Mouse (Mus musculus) natural killer cell, adult 2 months (primary cell): ENCODE results near the gene Slc25a18.
"Not testable (repeated sequence)": the region's sequence is repeated elsewhere in the genome, so short reads cannot be mapped to it uniquely, and the experiment has no call there.

Experiments
- DNase-seq, 2 experiments: peaks; one replicate each; pipeline ENCODE4 v3.0.0; 2022; ENCODE audit warnings: low spot score in 2 of 2

The Slc25a18 gene

DNA sequence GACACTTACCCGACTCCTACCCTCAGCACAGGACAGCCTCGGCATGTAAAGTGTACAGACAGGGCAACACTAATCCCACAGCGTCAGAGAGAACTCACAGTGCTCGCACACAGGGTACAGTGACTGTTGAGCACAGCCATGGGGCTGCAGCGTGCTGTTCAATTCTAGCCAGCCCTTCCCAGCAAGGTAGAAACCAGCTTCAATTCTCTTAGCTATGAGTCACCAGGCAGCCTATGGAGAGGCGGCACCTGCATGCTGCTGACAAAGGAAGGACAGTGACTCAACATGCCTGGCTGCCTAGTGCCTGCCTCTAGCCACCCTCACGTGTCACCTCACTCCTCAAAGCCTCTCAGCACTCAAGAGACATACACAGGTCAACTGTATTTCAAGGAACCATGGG lies 24.6 kb downstream of the Slc25a18 start:
- no peak for DNase-seq

DNA sequence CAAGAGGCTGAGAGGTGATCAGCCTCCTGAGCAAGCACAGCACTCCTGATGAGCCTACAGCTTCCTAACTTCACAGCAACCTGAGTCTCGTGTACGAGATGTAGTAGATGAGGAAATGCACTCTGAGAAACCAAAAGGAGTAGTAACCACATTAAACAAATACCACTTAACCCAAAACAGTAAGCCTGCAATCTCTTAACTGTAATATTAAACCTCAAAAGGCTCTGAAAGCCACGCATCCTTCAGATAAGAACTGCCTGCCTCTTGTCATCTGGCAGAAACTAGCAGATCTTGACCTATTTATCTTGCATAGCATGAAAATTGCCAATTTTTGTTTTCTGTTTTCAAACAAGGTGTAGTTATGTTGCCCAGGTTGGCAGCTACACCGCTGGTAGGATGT lies 25.5 kb downstream of the Slc25a18 start:
- no peak for DNase-seq

DNA sequence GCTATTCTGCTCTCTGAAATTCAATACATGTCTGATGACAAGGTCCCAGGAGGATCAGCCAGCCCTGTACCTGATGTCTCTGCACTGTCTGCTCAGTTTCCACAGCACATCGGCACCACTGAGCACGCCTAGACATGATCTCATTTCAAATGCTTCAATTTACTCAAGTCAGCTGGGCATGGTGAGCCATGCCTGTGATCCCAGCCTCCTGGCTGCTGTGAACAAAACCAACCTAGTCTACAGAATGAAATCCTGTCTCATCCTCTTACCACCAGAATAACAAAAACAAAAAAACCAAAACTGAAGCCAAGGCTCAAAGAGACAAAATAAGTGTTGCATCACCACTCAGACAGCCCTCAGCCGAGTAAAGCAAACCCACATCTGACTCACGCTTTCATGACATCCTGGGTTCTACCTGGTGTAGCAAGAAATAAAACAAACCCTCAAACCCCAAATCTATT lies 26.2 kb downstream of the Slc25a18 start:
- peak in 1 of 2 experiments; percentile 8 for DNase-seq

DNA sequence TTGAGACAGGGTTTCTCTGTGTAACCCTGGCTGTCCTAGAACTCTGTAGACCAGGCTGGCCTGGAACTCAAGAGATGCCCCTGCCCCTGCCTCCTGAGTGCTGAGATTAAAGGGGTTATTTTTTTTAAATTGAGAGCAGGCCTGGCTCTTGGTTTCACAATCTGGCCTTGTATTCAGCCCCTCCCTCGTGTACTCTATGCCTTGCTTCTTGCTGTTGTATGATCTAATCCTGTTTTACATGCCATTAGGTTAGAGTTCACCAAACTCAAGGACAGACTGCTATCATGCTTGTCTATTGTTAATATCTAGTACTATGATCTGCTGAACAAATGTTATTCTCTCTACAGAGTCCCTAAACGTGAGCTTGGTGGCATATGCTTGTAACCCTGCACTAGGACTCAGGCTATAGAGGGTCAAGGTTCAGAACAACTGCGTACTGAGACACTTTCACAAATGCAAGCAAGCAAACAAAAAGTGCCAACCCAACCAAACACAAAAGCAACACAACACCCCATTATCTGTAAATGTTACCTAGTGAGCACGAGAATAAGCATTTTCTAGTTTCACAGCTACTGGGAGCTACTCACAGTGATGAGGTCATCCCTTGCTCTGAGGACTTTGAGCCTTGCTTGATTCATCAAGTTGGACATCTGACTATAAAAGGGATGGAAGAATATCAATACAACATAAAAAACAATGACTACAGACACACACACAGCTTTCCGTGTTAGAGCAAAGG lies 33.8 kb downstream of the Slc25a18 start:
- DNase-seq, result no peak

DNA sequence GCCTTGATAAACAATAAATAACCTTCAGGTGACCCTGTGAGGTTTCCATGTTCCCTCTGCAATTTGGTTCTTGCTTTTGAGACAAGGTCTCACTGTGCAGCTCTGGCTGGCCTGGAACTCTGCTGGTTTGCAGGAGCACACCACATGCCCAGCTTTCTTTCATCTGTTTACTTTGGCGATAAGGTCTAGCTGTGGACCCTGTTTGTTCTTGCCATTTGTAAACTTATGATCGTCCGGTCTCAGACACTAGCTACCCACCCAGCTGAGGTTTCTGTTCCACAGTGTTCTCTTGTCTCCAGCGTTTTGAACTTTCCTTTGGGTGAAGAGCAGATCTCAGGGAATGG lies 34.3 kb downstream of the Slc25a18 start:
- no peak for DNase-seq

DNA sequence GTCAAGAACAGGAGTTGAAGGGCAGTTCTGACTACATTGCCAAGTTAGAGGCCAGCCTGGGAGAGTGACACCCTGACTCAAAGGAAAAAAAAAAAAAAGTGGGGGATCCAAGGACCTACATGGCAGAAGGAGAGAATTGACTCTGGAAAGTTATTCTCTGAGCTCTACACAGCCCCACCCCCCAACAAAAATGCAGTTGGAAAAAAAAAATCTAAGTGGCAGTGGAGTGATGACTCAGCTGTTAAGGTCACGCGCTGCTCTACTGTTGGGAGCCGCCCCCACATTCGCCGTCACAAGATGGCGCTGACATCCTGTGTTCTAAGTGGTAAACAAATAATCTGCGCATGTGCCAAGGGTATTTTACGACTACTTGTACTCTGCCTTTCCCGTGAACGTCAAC lies 38.6 kb downstream of the Slc25a18 start:
- not testable (repeated sequence) for DNase-seq

DNA sequence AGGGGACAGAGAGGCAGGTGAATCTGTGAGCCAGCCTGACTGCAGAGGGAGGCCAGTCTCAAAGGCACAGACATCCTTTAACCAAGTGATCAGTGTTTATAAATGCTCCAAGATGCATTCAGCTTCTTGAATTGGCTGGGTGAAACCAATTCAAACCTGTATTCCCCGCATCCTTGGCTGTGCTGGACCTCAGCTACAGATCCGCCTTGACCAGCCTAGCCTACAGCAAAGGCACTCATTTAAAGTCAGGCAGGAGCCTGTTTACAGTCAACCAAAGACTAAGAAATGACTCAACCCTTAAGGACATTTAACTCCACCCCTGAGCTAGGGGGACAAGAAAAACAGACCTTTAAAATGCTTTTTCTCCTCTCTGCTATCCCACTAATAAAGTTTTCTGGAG lies 45.9 kb downstream of the Slc25a18 start:
- DNase-seq, result no peak

DNA sequence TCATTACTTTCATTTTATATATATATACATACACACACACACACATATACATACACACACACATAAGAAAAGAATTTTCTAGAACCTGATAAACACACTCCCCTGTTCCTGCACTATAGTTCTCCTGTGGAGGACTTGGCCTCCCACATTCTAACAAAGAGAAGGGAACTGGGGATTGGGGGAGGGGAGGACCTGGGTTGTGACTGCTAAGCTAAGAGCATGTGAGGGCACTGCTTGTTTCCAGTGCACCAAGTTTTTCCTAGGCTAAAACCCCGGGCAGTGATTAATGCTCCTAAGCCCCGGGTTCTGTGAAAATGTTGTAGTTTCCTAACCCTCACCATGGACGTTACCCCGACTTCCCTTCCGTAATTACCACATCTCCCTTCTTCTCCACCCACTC lies 46.8 kb downstream of the Slc25a18 start:
- DNase-seq, result no peak

DNA sequence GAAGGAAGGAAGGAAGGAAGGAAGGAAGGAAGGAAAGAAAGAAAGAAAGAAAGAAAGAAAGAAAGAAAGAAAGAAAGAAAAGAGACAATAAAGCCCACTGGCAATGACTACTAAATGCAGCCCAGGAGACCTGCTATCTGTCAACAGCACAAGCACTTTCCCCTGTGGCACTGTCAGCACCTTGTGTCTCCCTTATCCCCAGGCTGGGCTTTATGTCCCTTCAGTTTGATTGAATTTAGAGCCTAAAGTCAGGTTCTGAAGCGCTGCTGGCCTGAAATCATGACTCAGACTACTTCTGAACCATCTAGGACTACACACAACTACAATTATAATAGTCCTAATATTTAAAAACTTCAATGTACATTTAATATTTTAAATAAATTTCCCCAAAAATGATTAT lies 47.6 kb downstream of the Slc25a18 start:
- DNase-seq, result no peak

DNA sequence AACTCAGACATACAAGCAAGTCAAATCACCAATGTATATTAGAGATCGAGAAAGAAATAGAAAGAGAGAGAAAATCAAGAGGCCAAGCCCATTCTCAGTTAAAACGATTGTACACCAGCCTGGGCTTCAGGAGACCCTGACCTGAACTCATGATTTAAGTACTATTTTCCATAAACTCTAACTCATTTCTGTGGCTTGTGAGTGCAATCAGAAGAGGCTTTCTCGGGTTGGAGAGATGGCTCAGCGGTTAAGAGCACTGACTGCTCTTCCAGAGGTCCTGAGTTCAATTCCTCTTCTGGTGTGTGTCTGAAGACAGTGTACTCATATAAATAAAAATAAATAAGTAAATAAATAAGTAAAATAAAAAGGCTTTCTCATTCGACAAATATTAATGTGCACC lies 48.3 kb downstream of the Slc25a18 start:
- no peak for DNase-seq

DNA sequence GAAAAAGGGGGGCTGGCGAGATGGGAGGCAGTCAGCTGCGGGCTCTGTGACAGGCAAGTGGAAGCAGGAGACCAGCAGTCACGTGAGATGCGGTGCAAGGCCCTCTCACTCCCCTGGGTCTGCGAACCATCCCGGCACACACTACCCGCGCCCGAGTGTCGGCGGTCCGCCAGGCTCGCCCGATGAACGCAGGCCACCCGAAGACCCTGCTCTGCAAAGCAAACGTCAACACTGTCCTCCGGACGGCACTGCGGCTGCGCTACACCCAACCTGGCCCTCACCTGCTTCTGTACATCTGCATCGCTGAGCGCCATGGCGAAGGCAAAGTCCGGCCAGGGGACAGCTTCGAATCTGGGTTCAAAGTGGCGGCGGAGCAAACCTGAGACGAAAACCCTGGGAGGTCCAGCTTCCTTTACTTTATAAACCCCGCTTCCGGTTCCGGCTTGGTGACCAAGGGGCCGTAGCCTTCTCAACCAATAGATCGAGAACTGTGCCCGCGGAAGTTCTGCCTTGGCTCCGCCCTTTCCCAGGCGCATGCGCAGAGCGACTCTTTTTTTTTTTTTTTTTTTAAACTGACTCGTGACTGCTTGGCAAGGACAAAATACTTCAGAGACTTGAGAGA lies 49.0 kb downstream of the Slc25a18 start, which contains the start of gene Atp6v1e1:
TSS of gene Atp6v1e1 (minus strand) at position 487 of the 622 bp plus-strand sequence.
- DNase-seq, result peak; percentile 93 to 94

DNA sequence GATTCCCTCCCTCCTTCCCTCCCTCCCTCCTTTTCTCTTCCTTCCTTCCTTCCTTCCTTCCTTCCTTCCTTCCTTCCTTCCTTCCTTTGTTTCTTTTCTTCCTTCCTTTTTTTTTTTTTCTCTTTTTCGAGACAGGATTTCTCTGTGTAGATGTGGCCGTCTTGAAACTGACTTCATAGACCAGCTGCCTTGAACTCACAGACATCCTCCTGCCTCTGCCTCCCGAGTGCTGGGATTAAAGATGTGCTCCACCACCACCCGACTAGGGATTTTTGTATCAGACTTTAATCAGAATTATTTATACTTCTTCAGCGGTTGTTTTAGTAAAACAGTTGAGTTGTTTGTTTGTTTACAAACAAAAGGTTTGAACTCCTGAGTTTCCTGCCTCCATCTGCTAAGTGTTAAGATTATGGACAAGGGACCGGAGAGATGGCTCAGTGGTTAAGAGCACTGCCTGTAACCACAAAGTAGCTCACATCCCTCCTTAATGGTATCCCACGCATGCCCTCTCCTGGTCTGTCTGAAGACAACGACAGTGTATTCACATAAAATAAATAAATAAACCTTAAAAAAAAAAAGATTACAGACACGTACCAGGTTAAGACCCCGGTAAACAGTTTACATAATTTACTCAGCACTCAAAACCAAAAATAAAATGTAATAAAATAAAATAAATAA lies 49.7 kb downstream of the Slc25a18 start:
- peak in 1 of 2 experiments; percentile 19 for DNase-seq

DNA sequence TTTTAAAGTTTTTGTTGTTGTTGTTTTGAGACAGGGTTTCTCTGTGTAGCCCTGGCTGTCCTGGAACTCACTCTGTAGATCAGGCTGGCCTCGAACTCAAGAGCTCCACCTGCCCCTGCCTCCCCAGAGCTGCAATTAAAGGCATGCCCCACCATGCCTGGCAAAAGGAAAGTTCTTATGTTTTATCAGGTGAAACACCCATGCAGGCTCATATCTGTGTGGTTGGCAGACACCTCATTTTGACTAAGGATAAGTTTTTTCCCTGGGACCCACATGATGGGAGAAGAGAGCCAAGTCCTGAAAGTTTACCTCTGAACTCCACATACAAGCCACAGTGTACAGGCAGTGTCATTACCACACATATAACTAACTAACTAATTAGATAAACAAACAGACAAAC lies 56.7 kb downstream of the Slc25a18 start:
- no peak for DNase-seq

DNA sequence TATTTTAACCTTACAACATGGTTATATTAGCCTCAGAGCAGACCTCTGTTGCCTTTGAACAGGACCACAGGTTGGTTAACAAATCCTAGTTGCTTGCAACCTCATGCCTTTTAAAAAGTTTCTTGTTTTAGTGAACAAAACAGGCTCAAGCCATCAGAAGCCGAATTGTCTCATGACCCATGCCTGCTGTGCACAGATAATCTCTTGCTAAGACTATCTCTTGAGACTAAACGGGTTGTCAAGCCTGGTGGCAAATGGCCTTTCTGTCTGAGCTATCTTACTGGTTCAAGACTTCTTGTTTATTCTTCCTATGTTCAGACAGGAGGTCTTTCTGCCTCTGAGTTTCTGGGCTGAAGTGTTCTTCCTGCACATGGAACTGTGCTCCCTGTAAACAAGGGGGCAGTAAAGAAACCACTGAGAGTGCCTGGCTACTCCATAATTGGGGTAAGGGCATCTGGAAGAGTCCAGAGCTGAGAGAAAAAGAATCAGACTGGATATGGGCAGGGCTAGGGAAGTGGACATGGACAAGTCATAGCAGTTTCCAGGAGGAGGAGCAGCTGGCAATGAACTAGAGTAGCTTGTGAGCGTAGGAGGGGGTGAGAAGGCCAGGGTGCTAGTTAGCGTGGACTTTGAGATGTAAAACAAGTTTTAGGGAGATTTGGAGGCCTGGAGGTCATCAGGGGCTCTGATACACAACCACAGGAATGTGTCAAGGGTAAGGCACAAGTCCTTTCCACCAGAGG lies 57.7 kb downstream of the Slc25a18 start:
- no peak for DNase-seq

DNA sequence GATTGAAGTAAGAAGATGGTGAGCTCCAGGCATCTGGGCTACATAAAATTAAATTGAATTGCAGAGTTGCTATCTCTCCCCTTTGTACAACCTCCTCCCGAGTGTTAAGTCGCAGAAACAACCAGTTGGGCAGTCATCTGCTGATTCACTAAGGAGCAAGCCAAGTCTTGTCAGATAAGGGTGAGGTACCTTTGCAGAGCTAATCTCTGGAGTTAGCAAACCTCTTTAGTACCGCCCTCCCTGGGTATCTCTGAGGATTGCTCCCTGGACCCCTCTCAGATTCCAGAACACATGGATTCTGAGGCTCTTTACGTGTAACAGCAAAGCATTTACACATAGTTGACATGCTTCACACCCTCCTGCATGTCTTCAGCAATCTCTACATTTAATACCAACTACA lies 58.7 kb downstream of the Slc25a18 start:
- DNase-seq, result no peak

DNA sequence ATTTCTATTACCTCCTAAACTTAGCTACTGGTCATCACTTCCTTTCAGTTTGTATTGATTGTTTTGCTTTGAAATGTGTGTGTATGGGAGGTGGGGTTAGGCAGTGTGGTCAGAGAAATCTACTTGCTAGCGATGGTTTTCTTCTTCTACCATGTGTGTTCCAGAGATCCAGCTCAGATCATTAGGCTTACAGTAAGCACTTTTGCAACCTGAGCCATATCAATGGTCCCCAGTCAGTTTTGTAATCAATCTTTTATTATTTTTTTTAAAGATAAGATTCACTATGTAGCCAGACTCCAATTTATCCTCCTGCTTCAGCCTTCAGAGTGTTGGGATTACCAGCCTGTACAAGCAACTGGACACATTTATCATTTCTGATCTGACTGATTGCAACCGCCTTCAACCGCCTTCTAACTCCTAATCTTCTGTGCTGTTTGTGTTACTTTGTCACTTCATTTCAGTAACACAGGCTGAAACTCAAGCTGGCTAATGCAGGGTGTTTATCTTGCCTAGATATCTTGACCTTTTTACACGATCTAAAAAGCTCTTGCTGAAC lies 61.5 kb downstream of the Slc25a18 start:
- no peak for DNase-seq

DNA sequence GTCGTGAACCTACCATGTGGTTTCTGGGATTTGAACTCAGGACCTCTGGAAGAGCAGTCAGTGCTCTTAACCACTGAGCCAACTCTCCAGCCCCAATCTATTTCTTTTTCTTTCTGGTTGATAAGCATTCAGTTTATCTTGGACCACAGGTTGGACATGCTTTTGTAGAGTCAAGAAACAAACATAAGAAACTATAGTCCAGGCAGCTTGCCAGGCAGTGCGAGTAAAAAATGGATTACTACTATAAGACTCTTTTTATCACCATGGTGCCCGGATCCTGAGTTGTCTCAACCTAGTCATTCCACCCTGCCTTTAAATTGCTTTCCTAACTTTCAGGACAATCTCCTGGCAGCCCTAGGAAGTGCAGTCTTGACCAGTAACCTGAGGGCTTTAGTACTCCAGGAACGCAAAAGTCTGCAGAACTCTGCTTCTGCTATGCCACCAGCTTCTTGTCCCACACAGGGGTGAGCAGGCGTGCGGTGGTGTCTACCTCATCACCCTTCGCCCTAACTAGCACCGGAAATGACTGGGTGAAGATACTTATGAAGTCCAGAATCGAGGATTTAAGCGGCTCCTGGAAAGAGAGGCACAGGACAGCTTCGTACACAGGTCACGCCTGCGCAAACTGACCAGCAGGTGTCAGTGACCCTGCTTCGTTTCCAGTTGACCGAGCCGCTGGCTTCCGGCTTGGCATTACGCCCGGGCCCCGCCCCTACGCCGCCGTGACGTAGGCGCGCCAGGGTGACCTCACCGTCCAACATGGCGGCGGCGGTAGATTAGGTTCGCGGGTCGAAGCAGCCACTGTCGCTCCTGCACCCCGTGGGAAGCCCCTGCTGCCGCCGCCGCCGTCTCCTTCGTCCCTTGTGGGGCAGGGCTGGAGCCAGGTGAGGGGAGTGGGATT lies 62.3 kb downstream of the Slc25a18 start, which contains the start of gene Bcl2l13:
TSS of gene Bcl2l13 (plus strand) at position 739 of the 901 bp plus-strand sequence.
- peak; percentile 97 to 98 for DNase-seq

DNA sequence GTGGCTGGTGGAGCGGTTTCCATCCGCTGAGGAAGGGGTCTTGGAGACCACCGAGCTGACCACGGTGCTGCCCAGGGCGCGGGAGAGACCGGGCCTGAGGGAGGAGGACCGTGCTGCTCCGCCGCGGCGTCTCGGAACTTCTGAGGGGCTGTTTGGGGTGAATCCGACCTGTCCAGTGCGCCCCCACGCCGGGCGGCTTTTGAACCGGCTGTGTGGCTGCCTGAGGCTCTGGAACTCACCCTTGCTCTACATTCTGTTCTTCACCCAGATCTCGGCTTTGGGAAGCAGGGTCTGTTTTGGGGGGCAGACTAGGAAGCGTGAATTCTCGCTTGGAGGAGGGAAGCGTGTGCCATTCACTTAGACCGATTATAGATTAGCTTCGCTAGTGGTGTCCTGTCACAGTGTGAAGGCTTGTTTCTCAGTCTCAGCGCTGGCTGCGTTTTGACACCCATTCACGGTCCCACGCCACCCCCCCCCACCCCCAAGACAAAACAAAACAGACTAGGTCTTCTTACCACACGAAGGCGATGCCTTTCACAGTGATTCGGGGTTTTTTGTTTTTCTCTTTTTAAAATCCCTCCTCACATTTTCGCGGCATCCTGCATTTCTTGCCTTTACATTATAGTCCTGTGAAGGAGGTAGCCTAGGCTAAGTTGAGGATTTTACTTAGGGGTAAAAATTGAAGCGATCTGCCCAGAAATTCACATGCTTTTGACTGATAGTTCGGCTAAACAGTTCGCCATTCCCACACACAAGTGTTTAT lies 63.2 kb downstream of the Slc25a18 start:
- no peak for DNase-seq

DNA sequence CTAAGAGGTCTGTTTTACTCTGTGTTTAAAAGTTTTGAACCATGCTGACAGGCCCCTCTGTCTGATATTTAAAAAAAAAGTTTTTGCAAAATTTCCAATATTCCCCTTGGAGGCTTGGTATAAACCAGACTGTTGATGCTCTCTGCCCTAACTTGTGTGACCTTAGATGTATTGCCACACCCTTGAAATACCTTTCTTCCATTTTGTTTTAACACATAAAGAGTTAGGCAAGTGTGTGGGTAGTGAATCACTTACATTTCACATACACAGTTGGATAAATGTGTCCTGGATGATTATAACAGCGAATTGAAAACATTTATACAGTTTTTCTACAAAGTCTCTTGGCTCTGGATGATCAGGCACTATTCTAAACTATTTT lies 63.8 kb downstream of the Slc25a18 start:
- no peak for DNase-seq

DNA sequence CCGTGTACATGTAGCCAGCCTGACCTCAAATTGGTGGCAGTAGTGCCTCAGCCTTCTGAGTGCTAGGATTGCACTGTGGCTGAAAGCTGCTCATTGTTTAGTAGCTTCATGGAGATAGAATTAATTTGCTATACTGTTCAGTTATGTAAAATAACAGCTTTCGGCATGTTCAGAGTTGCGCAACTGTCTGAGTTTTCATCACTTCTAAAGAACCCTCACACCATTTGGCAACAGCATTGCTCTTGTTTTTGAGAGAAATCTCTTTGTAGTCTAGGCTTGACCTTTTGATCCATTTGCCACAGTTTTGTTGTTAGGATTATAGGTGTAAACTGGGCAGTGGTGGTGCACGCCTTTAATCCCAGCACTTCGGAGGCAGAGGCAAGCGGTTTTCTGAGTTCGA lies 66.9 kb downstream of the Slc25a18 start:
- no peak for DNase-seq
